Mouse (Mus musculus) brain, embryonic 14.5 days (tissue): ENCODE results near the gene Ppp6r3. TPM values are rescaled to one million over a fixed set of nuclear protein-coding genes. Genes with fewer than 3 reads are reported as not detected.

Source experiments
- DNase-seq: peaks from one replicate; pipeline ENCODE4 v3.0.0-alpha.2; 2011; ENCODE audit warnings: low read depth
- CTCF ChIP-seq: fragments of 200-500 bp; IDR thresholded peaks from 2 replicates; pipeline ENCODE4 v1.5.1; 2012; ENCODE audit warnings: inconsistent platforms, mild to moderate bottlenecking, moderate library complexity, borderline replicate concordance; ENCODE audit not compliant: insufficient read depth, insufficient read length; ENCODE audit errors: extremely low read depth
- POLR2A ChIP-seq: fragments of 200-500 bp; IDR thresholded peaks from 2 replicates; pipeline ENCODE4 v1.6.1; 2012; ENCODE audit warnings: mild to moderate bottlenecking, inconsistent platforms, borderline replicate concordance; ENCODE audit not compliant: poor library complexity, insufficient read depth, insufficient read length, severe bottlenecking; ENCODE audit errors: extremely low read depth
- polyA plus RNA-seq: library from polyadenylated mRNA; depleted of rRNA; stranded (reverse); fragments of >200 nt; gene quantifications from 2 replicates; pipeline ENCODE4 v1.2.3, GENCODE M21; 2012; rRNA removed

The Ppp6r3 gene
- polyA plus RNA-seq, 1 experiment, result 118 TPM

DNA sequence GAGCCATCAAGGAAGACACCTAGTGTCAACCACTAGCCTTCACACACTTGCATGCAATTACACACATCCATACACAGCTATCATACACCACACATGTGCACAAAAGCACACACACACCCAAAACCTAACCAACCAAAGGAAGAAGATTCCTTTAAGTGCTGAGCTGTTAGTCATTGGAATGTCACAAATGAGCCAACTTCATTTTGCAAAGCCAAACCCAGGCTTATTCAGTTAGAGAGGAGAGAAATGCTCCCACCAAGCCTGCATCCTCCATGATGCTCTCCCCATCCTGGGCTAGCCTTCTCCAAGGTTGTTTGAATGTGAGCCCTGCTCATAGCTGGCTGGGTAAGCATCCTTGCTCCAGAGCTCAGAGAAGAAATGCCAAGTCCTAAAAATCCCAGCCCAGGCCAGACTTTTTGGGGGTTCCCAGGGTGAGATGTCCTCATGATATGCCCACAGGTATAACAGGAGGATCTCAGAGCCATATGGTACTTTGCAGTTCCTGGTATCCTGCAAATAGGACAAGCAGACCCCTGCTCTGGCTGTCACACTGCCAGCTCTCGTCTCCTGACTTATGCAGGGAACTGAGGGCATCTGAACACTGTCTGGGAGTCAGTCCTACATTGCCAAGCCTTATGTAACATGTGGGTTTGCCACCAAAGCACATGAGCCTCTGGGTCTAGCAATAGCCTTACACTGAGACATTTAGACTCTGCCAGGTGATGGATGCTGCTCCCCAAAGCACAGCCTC lies 169.8 kb downstream of the Ppp6r3 start:
- no peak for TF ChIP-seq CTCF
- no peak for TF ChIP-seq POLR2A
- DNase-seq, result no peak

Other genes starting within 250 kb of the Ppp6r3 start
- 0.36 and 0.42 TPM in 2 replicates for gene Tesmin, start 186.9 kb downstream of the Ppp6r3 start, polyA plus RNA-seq
- 3.9 and 6.2 TPM in 2 replicates for gene Gal, start 161.2 kb downstream of the Ppp6r3 start, polyA plus RNA-seq
- gene Lrp5, start 110.8 kb upstream of the Ppp6r3 start, polyA plus RNA-seq, result 4.8 and 10.7 TPM in 2 replicates
- gene 1810055G02Rik, start 132.5 kb upstream of the Ppp6r3 start, polyA plus RNA-seq, result 48.5 and 50.3 TPM in 2 replicates
- 46.7 and 62.8 TPM in 2 replicates for gene Kmt5b, start 191.7 kb upstream of the Ppp6r3 start, polyA plus RNA-seq